Mouse (Mus musculus) lung, embryonic 14.5 days (tissue): ENCODE measurements around the gene 3110021N24Rik. TPM values are rescaled to one million over a fixed set of nuclear protein-coding genes. Genes with fewer than 3 reads are reported as not detected.
"Not testable (repeated sequence)": the region's sequence is repeated elsewhere in the genome, so short reads cannot be mapped to it uniquely, and the experiment has no call there.

Experiments used
- ATAC-seq: fragments of 200-750 bp; cut with Nextera tagmentation; 2 replicates; pipeline ENCODE4 v1.8.0; 2017; ENCODE audit warnings: mild to moderate bottlenecking, moderate TSS enrichment, moderate library complexity; ENCODE audit not compliant: insufficient read depth
- DNase-seq: peaks from one replicate; pipeline ENCODE4 v3.0.0-alpha.2; 2015
- H3K27ac ChIP-seq: fragments of 300-500 bp; sonication (generic); 2 replicates; pipeline ENCODE4 v1.5.1; 2014; ENCODE audit warnings: low read depth, mild to moderate bottlenecking, moderate library complexity
- H3K27me3 ChIP-seq: fragments of 300-500 bp; sonication (generic); 2 replicates; pipeline ENCODE4 v1.6.1; 2014; ENCODE audit warnings: low read length, control low read depth; ENCODE audit not compliant: insufficient read depth
- H3K36me3 ChIP-seq: fragments of 300-500 bp; sonication (generic); 2 replicates; pipeline ENCODE4 v1.6.1; 2014; ENCODE audit warnings: control low read depth; ENCODE audit not compliant: insufficient read depth
- H3K4me1 ChIP-seq: fragments of 300-500 bp; sonication (generic); 2 replicates; pipeline ENCODE4 v1.6.1; 2014; ENCODE audit warnings: antibody characterized with exemption, control low read depth; ENCODE audit not compliant: insufficient read depth
- H3K4me2 ChIP-seq: fragments of 300-500 bp; sonication (generic); 2 replicates; pipeline ENCODE4 v1.6.1; 2014; ENCODE audit warnings: mild to moderate bottlenecking
- H3K4me3 ChIP-seq: fragments of 300-500 bp; sonication (generic); 2 replicates; pipeline ENCODE4 v1.5.1; 2014; ENCODE audit warnings: low read depth, low read length
- H3K9ac ChIP-seq: fragments of 300-500 bp; sonication (generic); 2 replicates; pipeline ENCODE4 v1.6.1; 2014
- H3K9me3 ChIP-seq: fragments of 300-500 bp; sonication (generic); 2 replicates; pipeline ENCODE4 v1.6.1; 2016; ENCODE audit warnings: low read depth, low read length, control low read depth
- CTCF ChIP-seq: IDR thresholded peaks from 2 replicates; pipeline ENCODE4 v1.5.1; 2016; ENCODE audit warnings: antibody characterized with exemption, low read depth
- WGBS: fragments of 180-500 bp; shearing (Covaris S2); extraction: QIAGEN DNeasy Blood & Tissue Kit; methylation state at CpG from one replicate; pipeline ENCODE4 v1.1.7; 2014; 5-methylcytosine and 5-hydroxymethylcytosine counted together
- polyA plus RNA-seq: library from polyadenylated mRNA; unstranded; fragments of >200 nt; fragmentation: Nextera tagmentation; extraction: Ambion mirVana; gene quantifications from 2 replicates; pipeline ENCODE4 v1.2.1, GENCODE M21; 2014

The 3110021N24Rik gene
- 2.2 and 3.1 TPM in 2 replicates for polyA plus RNA-seq

DNA sequence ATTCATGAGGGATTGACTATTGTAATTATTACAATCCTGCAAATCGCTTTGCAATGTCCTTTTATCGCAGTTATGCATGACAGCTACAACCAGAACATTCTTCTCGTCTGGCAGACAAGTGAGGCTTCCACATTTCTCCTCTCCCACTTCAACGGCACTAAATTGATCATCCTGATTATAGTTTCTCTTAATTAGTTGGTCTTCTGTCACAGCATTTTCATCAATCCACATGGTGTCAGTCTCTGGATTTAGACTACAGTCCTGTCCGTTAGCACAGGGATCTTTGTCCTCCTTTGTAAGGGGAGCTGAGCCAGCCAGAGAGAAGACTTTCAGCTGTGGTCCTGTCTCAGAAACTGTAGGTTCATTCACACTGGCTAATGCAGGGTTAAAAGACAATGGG, at the start of gene 3110021N24Rik:
3110021N24Rik (plus strand) TSS at position 301 of the 400 bp plus-strand sequence.
- TF ChIP-seq CTCF: no peak
- DNase-seq: no peak
- no peaks in the 10 kb centered on the region for H3K4me1 ChIP-seq
- 82% methylated on average over 5 of the region's 5 CpGs for WGBS
- H3K9me3 ChIP-seq: no peaks in the 10 kb centered on the region
- peaks cover 24% of the 10 kb centered on the region for H3K36me3 ChIP-seq
- no peaks in the 10 kb centered on the region for H3K27me3 ChIP-seq
- no peak within 1 kb of the TSS for H3K27ac ChIP-seq
- no peak for ATAC-seq
- no peak within 1 kb of the TSS for H3K9ac ChIP-seq
- H3K4me3 ChIP-seq: no peak within 1 kb of the TSS
- H3K4me2 ChIP-seq: no peak within 1 kb of the TSS

- WGBS: 60% methylated on average over 3 of the region's 3 CpGs
These were observed 33.3 kb upstream of the 3110021N24Rik start for GRCm38 (mm10) chr4:108686156-108686555.

GRCm38 (mm10) chr4:108687098-108687497, 32.4 kb upstream of the 3110021N24Rik start:
- WGBS: 87% methylated on average over 5 of the region's 7 CpGs
- H3K36me3 ChIP-seq: peaks cover 34% of the 10 kb centered on the region; the same call in 1 of the 2 replicates
- not testable (repeated sequence) for H3K9me3 ChIP-seq, H3K4me1 ChIP-seq, H3K4me3 ChIP-seq, ATAC-seq, DNase-seq, H3K27ac ChIP-seq, H3K4me2 ChIP-seq, H3K9ac ChIP-seq, H3K27me3 ChIP-seq

More at GRCm38 (mm10) chr4:108686156-108686555, 33.3 kb upstream of the 3110021N24Rik start:
- ATAC-seq (no peak), DNase-seq (no peak)
- Histone ChIP-seq H3K4me2 (no peak overlapping the region), H3K36me3 (peaks cover 36% of the 10 kb centered on the region), H3K4me1 (no peaks in the 10 kb centered on the region), H3K9me3 (no peaks in the 10 kb centered on the region), H3K9ac (no peak overlapping the region), H3K4me3 (no peak overlapping the region), H3K27me3 (no peaks in the 10 kb centered on the region), H3K27ac (no peak overlapping the region)
- TF ChIP-seq CTCF: no peak

DNA sequence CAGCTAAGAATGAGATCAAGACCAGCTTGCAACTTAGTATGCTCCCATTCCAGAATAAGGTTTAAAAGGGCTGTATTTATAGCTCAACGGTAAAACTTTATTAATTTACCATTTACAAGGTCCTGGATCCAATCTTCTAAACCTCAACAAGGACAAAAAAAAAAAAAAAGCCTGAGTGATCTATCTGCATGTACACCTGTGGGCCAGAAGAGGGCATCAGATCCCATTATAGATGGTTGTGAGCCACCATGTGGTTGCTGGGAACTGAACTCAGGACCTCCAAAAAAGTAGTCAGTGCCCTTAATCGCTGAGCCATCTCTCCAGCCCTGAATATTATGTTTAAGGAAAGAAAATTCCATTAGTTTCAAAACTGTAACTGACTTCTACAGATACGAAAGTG, 29.0 kb upstream of the 3110021N24Rik start:
- H3K4me2 ChIP-seq: no peak overlapping the region
- no peak overlapping the region for H3K9ac ChIP-seq
- DNase-seq: no peak
- no peaks in the 10 kb centered on the region for H3K4me1 ChIP-seq
- no peaks in the 10 kb centered on the region for H3K27me3 ChIP-seq
- H3K4me3 ChIP-seq: no peak overlapping the region
- no peak overlapping the region for H3K27ac ChIP-seq
- 0 out of 2 replicates have a peak, but pooled peaks have one; percentile 9 for TF ChIP-seq CTCF
- no peak for ATAC-seq
- 94% methylated on average over 3 of the region's 3 CpGs for WGBS
- no peaks in the 10 kb centered on the region for H3K9me3 ChIP-seq
- H3K36me3 ChIP-seq: peaks cover 30% of the 10 kb centered on the region

GRCm38 (mm10) chr4:108691469-108691868, 28.0 kb upstream of the 3110021N24Rik start:
- H3K27me3 ChIP-seq: no peaks in the 10 kb centered on the region
- H3K36me3 ChIP-seq: peaks cover 29% of the 10 kb centered on the region
- H3K27ac ChIP-seq: no peak overlapping the region
- H3K4me3 ChIP-seq: no peak overlapping the region
- H3K4me1 ChIP-seq: no peaks in the 10 kb centered on the region
- TF ChIP-seq CTCF: no peak
- no peaks in the 10 kb centered on the region for H3K9me3 ChIP-seq
- H3K4me2 ChIP-seq: no peak overlapping the region
- DNase-seq: no peak
- no peak overlapping the region for H3K9ac ChIP-seq
- no peak for ATAC-seq

- Histone ChIP-seq H3K36me3 (peaks cover 11% of the 10 kb centered on the region), H3K9me3 (no peaks in the 10 kb centered on the region), H3K27me3 (no peaks in the 10 kb centered on the region), H3K4me3 (no peak overlapping the region), H3K4me2 (no peak overlapping the region), H3K27ac (no peak overlapping the region), H3K4me1 (no peaks in the 10 kb centered on the region), H3K9ac (no peak overlapping the region)
- 54% methylated on average over 3 of the region's 3 CpGs for WGBS
- TF ChIP-seq CTCF: peak; percentile 73
- peak; percentile 79 for DNase-seq
- ATAC-seq: no peak
These were observed 22.5 kb upstream of the 3110021N24Rik start for GRCm38 (mm10) chr4:108696934-108697333.

- WGBS: 57% methylated on average over 5 of the region's 5 CpGs
- no peaks in the 10 kb centered on the region for H3K36me3 ChIP-seq
- no peak overlapping the region for H3K4me3 ChIP-seq
- H3K4me1 ChIP-seq: no peaks in the 10 kb centered on the region
- H3K27me3 ChIP-seq: no peaks in the 10 kb centered on the region
- DNase-seq (peak; percentile 65), ATAC-seq (no peak)
- no peaks in the 10 kb centered on the region for H3K9me3 ChIP-seq
- H3K9ac ChIP-seq: no peak overlapping the region
- no peak for TF ChIP-seq CTCF
- no peak overlapping the region for H3K4me2 ChIP-seq
- no peak overlapping the region for H3K27ac ChIP-seq
These were observed 11.2 kb upstream of the 3110021N24Rik start for GRCm38 (mm10) chr4:108708209-108708608.

GRCm38 (mm10) chr4:108721245-108721784, 1.9 kb downstream of the 3110021N24Rik start:
- no peaks in the 10 kb centered on the region for H3K27me3 ChIP-seq
- DNase-seq (no peak), ATAC-seq (no peak)
- 81% methylated on average over 3 of the region's 3 CpGs for WGBS
- no peaks in the 10 kb centered on the region for H3K4me1 ChIP-seq
- no peak overlapping the region for H3K27ac ChIP-seq
- TF ChIP-seq CTCF: no peak
- H3K9me3 ChIP-seq: no peaks in the 10 kb centered on the region
- H3K9ac ChIP-seq: no peak overlapping the region
- peaks cover 31% of the 10 kb centered on the region for H3K36me3 ChIP-seq
- no peak overlapping the region for H3K4me3 ChIP-seq
- no peak overlapping the region for H3K4me2 ChIP-seq
